Mouse (Mus musculus): Measurements from ENCODE around the gene 2310007B03Rik. TPM values are rescaled to one million over a fixed set of nuclear protein-coding genes. Genes with fewer than 3 reads are reported as not detected.
A peak's percentile ranks its signal among the peaks of the same experiment; 100 is the strongest.

2310007B03Rik gene
- polyA plus RNA-seq, 1 experiment: 0.74 TPM

DNA sequence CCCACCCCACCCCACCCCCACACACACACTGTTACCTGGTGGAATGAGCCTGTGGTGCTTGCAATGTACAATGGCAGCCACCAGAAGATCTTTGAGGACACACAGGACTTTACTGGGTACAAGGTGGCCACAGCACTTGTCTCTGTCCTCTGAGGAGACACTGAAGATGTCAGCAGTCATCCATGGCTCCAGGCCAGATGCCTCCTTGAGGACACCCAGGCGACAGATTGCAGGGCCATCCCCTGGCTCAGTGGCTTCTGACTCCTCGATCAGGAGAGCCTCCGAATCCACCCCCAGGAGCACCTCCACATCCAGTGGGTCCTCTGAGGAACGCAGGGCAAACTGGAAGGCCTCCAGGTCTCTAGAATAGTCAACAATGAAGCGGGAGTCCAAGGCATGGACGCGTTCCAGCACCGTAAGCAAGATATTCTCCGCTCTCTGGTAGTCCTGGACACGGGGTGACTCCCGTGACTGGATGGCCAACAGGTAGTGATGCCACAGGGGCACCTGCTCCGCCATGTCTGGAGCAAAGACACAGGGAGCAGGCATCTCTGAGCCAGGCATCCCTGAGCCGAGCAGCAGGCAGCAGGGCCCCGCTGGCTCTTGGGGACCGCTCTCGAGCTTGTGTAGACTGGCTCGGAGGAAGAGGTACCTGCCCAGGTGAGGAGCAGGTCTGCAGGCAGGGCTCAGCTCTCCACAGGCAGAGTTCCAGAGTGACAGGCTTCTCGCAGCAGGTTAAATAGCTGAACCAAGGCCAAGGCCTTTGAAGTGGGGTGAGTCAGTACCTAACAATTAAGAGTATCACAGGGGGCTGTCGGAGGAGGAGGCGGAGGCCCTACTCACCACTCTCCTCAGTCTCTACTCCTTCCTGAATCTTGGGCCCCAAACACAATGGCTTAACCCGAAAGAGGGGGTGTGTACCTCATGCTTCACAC lies 915 bp downstream of the 2310007B03Rik start:
- no peak for DNase-seq (ENCODE audit: low read depth)
- TF ChIP-seq CTCF (IDR thresholded peaks at IDR 0.05; ENCODE audit: borderline replicate concordance, extremely low read depth, insufficient read depth, insufficient read length): no peak
- no peak for TF ChIP-seq POLR2A (IDR thresholded peaks at IDR 0.05; ENCODE audit: borderline replicate concordance, extremely low read depth, insufficient read depth, insufficient read length, poor library complexity, severe bottlenecking)

DNA sequence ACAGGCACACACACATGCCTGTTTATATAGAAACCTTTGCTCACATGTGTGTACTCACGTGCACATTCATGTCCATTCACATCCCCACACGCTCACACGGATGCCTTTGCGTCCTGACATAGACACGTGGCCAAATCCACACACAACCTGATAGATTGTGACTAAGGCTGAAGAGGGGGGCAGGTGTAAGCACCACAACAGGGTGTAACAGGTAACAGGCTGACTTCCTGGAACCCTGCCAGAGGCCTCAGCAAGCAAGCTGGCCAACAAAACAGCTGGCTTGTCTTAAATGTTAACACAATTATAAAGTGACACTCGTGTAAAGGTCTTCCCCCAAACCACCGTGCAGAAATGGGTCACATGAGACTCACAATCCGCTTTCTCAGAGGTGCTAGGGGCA lies 1.8 kb downstream of the 2310007B03Rik start:
- TF ChIP-seq CTCF (IDR thresholded peaks at IDR 0.05; ENCODE audit: borderline replicate concordance, extremely low read depth, insufficient read depth, insufficient read length) (no peak), POLR2A (IDR thresholded peaks at IDR 0.05; ENCODE audit: borderline replicate concordance, extremely low read depth, insufficient read depth, insufficient read length, poor library complexity, severe bottlenecking) (no peak)
- no peak for DNase-seq (ENCODE audit: low read depth)

DNA sequence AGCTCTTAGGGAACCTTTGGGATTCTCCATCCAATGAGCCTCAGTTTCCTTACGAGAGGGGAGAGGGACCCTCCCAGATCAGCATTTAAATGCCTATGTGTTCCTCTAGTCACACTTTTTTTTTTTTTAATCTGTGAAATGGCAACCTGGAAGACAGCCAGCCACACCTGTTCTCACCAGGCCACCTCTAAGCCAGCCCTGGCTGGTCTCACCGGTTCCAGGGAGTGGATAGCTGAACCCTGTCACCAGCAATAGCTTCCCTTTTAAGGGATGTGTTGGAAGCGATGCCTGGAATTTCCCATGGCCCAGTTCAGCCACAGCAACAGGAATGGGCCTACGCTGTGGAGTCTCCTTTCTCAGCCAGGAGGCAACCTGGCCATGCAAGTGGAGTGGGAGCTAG lies 3.2 kb downstream of the 2310007B03Rik start:
- TF ChIP-seq CTCF (IDR thresholded peaks at IDR 0.05; ENCODE audit: borderline replicate concordance, extremely low read depth, insufficient read depth, insufficient read length): no peak
- TF ChIP-seq POLR2A (IDR thresholded peaks at IDR 0.05; ENCODE audit: borderline replicate concordance, extremely low read depth, insufficient read depth, insufficient read length, poor library complexity, severe bottlenecking): no peak
- no peak for DNase-seq (ENCODE audit: low read depth)

DNA sequence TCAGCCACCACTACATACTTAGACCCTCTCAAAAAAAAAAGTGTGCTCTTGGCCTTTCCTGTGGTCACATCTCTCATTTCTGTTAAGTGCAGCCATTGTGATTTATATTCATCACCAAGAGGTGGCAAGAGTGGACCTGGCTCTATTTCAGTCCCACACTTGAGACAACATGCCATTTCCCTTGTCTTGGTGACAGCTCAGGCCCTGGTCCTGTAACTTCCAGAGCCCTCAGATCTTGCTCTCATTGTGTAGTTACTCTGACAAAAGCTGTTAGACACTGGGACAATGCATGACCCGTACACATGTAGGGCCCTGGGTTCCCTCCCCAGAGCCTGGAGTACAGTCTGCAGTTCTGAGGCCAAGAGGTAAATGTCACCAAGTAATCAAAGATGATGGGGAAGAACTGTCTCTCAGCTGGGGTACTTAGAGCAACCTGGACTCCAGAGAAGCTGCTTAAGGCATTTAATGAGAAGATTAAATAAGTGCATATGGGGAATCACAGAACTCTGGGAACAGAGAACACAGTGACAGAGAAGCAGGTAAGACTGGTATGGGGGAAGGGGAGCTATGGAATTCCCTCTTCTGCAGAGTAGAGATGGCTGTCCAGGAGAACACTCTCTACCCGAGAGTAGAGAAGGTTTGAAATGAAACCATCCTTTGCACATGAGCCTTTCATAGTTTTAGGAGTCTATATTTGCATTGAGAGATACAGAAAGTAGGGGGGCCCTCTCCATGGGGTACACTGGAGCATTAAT lies 9.7 kb downstream of the 2310007B03Rik start:
- no peak for TF ChIP-seq POLR2A (IDR thresholded peaks at IDR 0.05; ENCODE audit: borderline replicate concordance, extremely low read depth, insufficient read depth, insufficient read length, poor library complexity, severe bottlenecking)
- TF ChIP-seq CTCF (IDR thresholded peaks at IDR 0.05; ENCODE audit: borderline replicate concordance, extremely low read depth, insufficient read depth, insufficient read length): no peak
- no peak for DNase-seq (ENCODE audit: low read depth)

DNA sequence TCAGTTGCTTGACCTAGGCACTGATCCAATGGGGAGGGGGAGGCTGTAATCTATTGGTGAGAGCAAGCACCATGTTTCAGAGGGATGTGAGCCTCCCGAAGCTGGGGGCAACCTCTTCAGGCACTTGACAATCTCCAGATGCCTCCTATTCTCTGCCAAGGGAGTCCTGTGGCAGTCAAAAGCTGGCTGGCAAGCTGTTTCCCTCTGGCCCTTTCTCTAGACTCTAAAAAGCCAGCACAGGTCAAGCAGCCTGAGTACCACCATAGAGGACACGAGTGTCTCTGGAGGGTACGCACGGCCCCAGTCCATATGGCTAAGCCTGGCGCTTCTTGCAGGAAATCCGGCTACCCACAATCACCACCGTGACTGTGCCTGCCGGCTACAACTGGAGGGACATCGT lies 16.6 kb downstream of the 2310007B03Rik start:
- TF ChIP-seq POLR2A (IDR thresholded peaks at IDR 0.05; ENCODE audit: borderline replicate concordance, extremely low read depth, insufficient read depth, insufficient read length, poor library complexity, severe bottlenecking) (no peak), CTCF (IDR thresholded peaks at IDR 0.05; ENCODE audit: borderline replicate concordance, extremely low read depth, insufficient read depth, insufficient read length) (no peak)
- peak; percentile 8 for DNase-seq (ENCODE audit: low read depth)

DNA sequence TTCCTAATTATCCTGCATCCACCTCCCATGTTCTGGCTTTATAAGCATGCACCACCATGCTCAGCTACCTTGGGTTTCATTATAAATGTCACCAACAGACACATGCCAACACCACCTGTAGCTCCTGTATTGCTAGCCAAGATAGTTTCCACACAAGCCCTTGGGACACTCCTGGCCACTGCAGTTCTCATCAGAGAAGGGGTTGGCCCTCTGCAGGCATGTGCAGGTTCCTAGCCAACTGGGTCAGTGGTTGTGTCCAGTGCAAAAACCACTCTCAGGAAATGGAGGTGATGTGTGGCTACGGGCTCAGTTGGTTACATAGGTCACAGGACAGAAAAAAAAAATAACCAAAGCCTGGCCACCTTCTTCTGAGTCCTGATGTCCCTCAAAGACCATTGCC lies 17.9 kb downstream of the 2310007B03Rik start:
- TF ChIP-seq CTCF (IDR thresholded peaks at IDR 0.05; ENCODE audit: borderline replicate concordance, extremely low read depth, insufficient read depth, insufficient read length) (no peak), POLR2A (IDR thresholded peaks at IDR 0.05; ENCODE audit: borderline replicate concordance, extremely low read depth, insufficient read depth, insufficient read length, poor library complexity, severe bottlenecking) (no peak)

DNA sequence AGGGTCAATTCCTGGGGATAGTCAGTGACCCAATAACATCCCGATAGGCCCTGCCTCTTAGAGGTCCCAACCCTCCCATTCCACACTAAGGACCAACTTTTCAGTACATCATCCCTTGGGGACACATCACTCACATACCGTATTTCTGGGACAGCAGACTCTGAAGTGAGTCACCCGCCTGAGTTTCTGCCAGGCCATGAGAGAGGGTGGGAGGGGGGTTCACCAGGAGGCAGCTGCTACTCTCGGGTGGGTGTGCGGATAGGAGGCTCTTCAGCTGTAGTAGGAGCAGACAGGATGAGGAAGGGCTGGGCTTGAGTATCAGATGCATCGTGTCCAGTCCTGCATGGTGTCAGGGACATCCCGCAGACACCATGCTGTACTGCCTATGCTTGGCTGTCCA lies 21.0 kb downstream of the 2310007B03Rik start:
- no peak for TF ChIP-seq POLR2A (IDR thresholded peaks at IDR 0.05; ENCODE audit: borderline replicate concordance, extremely low read depth, insufficient read depth, insufficient read length, poor library complexity, severe bottlenecking)
- no peak for TF ChIP-seq CTCF (IDR thresholded peaks at IDR 0.05; ENCODE audit: borderline replicate concordance, extremely low read depth, insufficient read depth, insufficient read length)
- no peak for DNase-seq (ENCODE audit: low read depth)

More for the DNA sequence above, 17.9 kb downstream of the 2310007B03Rik start:
- DNase-seq (ENCODE audit: low read depth): no peak

DNA sequence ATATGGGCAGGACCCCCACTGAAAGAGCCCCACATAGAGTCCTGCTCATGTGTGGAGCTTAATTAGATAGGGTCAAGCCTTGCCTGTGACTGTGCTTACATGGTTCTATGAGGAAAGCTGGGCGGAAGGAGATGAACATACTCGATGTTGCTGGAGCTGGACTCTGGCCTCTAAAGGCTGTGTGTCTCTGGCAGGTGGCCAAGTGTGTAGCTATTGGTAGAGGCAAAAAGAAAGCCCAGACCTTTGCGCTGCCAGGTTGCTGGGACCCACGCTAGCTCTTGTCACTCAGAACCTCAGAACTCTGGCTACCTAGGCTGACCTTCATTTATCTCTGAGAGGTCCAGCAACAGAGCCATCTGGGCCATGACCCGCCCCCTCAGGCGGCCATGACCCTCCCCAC lies 22.2 kb downstream of the 2310007B03Rik start:
- TF ChIP-seq POLR2A (IDR thresholded peaks at IDR 0.05; ENCODE audit: borderline replicate concordance, extremely low read depth, insufficient read depth, insufficient read length, poor library complexity, severe bottlenecking): no peak
- DNase-seq (ENCODE audit: low read depth): peak; percentile 3

DNA sequence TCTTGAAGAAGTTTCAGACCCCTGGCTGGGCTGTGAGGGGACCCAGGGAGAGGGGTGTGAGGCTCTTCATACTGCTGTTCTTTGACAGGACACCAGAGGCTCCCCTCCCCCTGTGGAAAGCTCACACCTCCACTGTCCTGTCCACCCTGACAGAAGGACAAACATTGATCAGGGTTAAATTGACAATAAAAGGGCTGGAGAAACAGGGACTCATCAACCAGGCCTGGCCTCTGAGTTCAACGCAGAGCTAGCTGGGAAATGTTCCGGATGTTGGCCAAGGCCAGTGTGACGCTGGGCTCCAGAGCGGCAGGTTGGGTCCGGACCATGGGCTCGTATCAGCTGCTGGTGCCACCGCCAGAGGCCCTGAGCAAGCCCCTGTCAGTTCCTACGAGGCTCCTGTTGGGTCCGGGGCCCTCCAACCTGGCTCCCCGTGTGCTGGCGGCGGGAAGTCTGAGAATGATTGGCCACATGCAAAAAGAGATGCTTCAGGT lies 25.7 kb downstream of the 2310007B03Rik start, which contains the start of gene Agxt:
Gene Agxt (plus strand): TSS at position 205 of the 491 bp plus-strand sequence.
- no peak for DNase-seq (ENCODE audit: low read depth)
- TF ChIP-seq CTCF (IDR thresholded peaks at IDR 0.05; ENCODE audit: borderline replicate concordance, extremely low read depth, insufficient read depth, insufficient read length): no peak
- TF ChIP-seq POLR2A (IDR thresholded peaks at IDR 0.05; ENCODE audit: borderline replicate concordance, extremely low read depth, insufficient read depth, insufficient read length, poor library complexity, severe bottlenecking): no peak

DNA sequence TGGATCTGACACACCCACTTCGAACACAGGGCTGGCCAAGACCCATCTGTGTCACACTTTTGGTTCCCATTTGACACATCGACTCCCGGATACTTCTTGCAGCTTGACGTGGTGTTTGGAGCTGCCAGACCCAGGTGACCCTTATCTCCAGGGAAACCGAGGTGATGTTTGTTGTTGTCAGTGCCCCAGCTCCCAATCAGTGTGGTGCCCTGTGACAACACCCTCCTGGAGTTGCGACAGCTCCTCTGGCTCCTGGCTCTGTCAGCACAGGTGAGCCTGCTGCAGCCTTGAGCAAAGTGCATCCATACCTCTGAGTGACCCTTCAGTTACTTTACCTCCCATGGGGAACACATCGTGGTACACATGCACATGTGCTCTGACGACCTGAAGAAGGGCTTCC lies 28.1 kb downstream of the 2310007B03Rik start:
- TF ChIP-seq POLR2A (IDR thresholded peaks at IDR 0.05; ENCODE audit: borderline replicate concordance, extremely low read depth, insufficient read depth, insufficient read length, poor library complexity, severe bottlenecking) (no peak), CTCF (IDR thresholded peaks at IDR 0.05; ENCODE audit: borderline replicate concordance, extremely low read depth, insufficient read depth, insufficient read length) (no peak)

DNA sequence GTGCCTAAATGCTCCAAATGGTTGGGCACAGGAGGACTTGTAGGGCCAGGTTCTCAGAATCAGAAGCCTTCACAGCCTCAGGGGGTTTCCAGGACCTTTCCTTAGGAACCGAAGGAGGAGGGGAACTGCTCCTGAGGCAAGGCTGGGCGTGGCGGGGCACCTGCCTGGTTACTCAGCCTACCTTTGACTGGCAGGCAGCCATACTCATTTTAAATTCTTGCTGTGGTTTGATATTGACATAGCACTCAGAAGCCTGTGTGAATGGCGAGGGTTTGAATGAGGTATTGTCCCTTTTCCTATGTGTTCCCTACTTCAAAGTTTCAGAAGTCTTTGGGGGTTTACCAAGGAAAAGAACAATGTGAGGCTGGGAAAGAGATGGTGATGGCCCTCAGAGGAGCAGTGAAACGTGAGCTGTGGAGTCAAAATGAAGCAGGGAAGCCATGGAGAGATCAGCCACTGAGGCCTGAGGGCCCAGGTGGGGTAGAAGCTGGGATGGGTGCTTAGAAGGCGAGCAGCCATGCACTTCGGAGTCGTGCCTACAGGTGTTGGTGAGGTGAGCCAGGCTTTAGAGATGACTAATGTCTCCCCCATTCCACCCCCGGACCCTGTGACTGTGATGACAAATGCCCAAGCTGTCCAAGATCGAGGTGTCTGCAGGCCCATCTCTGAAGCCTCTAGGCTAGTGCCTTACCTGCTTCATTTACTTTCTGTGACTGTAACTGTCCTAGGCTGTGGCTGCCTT lies 30.3 kb downstream of the 2310007B03Rik start:
- TF ChIP-seq CTCF (IDR thresholded peaks at IDR 0.05; ENCODE audit: borderline replicate concordance, extremely low read depth, insufficient read depth, insufficient read length): no peak
- no peak for TF ChIP-seq POLR2A (IDR thresholded peaks at IDR 0.05; ENCODE audit: borderline replicate concordance, extremely low read depth, insufficient read depth, insufficient read length, poor library complexity, severe bottlenecking)
- DNase-seq (ENCODE audit: low read depth): no peak

More for the DNA sequence above, 28.1 kb downstream of the 2310007B03Rik start:
- no peak for DNase-seq (ENCODE audit: low read depth)
